Mouse (Mus musculus) intestine, postnatal 0 days (tissue): ENCODE measurements around the gene Mospd3. TPM values are rescaled to one million over a fixed set of nuclear protein-coding genes. Genes with fewer than 3 reads are reported as not detected.
A peak's percentile ranks its signal among the peaks of the same experiment; 100 is the strongest.

ENCODE experiments used
- ATAC-seq: fragments of 200-750 bp; cut with Nextera tagmentation; 2 replicates; pipeline ENCODE4 v1.8.0; 2017; ENCODE audit warnings: mild to moderate bottlenecking, moderate TSS enrichment, moderate library complexity
- H3K27ac ChIP-seq: fragments of 300-500 bp; sonication (generic); 2 replicates; pipeline ENCODE4 v1.5.1; 2014; ENCODE audit warnings: mild to moderate bottlenecking, low read depth, low read length, moderate library complexity
- H3K27me3 ChIP-seq: fragments of 300-500 bp; sonication (generic); replicated peaks from 2 replicates; pipeline ENCODE4 v1.6.1; 2014; ENCODE audit warnings: low read length, mixed read lengths; ENCODE audit not compliant: control insufficient read depth, insufficient read depth
- H3K36me3 ChIP-seq: fragments of 300-500 bp; sonication (generic); 2 replicates; pipeline ENCODE4 v1.6.1; 2014; ENCODE audit warnings: mild to moderate bottlenecking, moderate library complexity; ENCODE audit not compliant: control insufficient read depth, insufficient read depth
- H3K4me1 ChIP-seq: fragments of 300-500 bp; sonication (generic); replicated peaks from 2 replicates; pipeline ENCODE4 v1.6.1; 2014; ENCODE audit warnings: antibody characterized with exemption, low read length, mixed read lengths; ENCODE audit not compliant: control insufficient read depth, insufficient read depth
- H3K4me2 ChIP-seq: fragments of 300-500 bp; sonication (generic); replicated peaks from 2 replicates; pipeline ENCODE4 v1.6.1; 2014; ENCODE audit warnings: low read depth, mild to moderate bottlenecking, moderate library complexity
- H3K4me3 ChIP-seq: fragments of 300-500 bp; sonication (generic); 2 replicates; pipeline ENCODE4 v1.5.1; 2014; ENCODE audit warnings: low read depth, low read length
- H3K9ac ChIP-seq: fragments of 300-500 bp; sonication (generic); 2 replicates; pipeline ENCODE4 v1.6.1; 2014; ENCODE audit warnings: mild to moderate bottlenecking, low read depth, low read length
- H3K9me3 ChIP-seq: fragments of 300-500 bp; sonication (generic); 2 replicates; pipeline ENCODE4 v1.6.1; 2016; ENCODE audit warnings: mixed run types; ENCODE audit not compliant: control insufficient read depth
- CTCF ChIP-seq: sonication (generic); IDR thresholded peaks from 2 replicates; pipeline ENCODE4 v1.5.1; 2016; ENCODE audit warnings: low read depth, mild to moderate bottlenecking, control low read depth, antibody characterized with exemption, moderate library complexity
- WGBS: fragments of 180-500 bp; shearing (Covaris S2); extraction: QIAGEN DNeasy Blood & Tissue Kit; methylation state at CpG from one replicate; pipeline ENCODE4 v1.1.7; 2014; 5-methylcytosine and 5-hydroxymethylcytosine counted together
- polyA plus RNA-seq: library from polyadenylated mRNA; unstranded; fragments of >200 nt; fragmentation: Nextera tagmentation; extraction: Ambion mirVana; gene quantifications from 2 replicates; pipeline ENCODE4 v1.2.1, GENCODE M21; 2015

Gene Mospd3
- polyA plus RNA-seq, 1 experiment from 2014 or later, result 38.0 TPM

GRCm38 (mm10) chr5:137595921-137596320, 4.9 kb downstream of the Mospd3 start:
- 80% methylated on average over 7 of the region's 7 CpGs for WGBS
- Histone ChIP-seq H3K4me2 (no peak overlapping the region), H3K27me3 (no peaks in the 10 kb centered on the region), H3K4me3 (no peak overlapping the region), H3K9ac (no peak overlapping the region), H3K27ac (no peak overlapping the region), H3K9me3 (no peaks in the 10 kb centered on the region), H3K36me3 (peaks cover 2% of the 10 kb centered on the region; the same call in 1 of the 2 replicates), H3K4me1 (0 out of 2 replicates have a peak, but pooled peaks cover 3% of the 10 kb centered on the region)
- no peak for TF ChIP-seq CTCF
- no peak for ATAC-seq

GRCm38 (mm10) chr5:137590507-137590906, 10.4 kb downstream of the Mospd3 start:
- no peaks in the 10 kb centered on the region for H3K27me3 ChIP-seq
- no peak overlapping the region for H3K4me2 ChIP-seq
- no peaks in the 10 kb centered on the region for H3K4me1 ChIP-seq
- H3K9me3 ChIP-seq, result no peaks in the 10 kb centered on the region
- no peak for ATAC-seq
- H3K36me3 ChIP-seq, result no peaks in the 10 kb centered on the region
- H3K9ac ChIP-seq, result no peak overlapping the region
- H3K4me3 ChIP-seq, result no peak overlapping the region
- no peak overlapping the region for H3K27ac ChIP-seq
- TF ChIP-seq CTCF, result no peak
- 79% methylated on average over 5 of the region's 5 CpGs for WGBS

- no peak overlapping the region for H3K4me3 ChIP-seq
- H3K9me3 ChIP-seq, result no peaks in the 10 kb centered on the region
- peaks cover 17% of the 10 kb centered on the region for H3K27me3 ChIP-seq
- TF ChIP-seq CTCF, result peak; percentile 75
- no peak overlapping the region for H3K27ac ChIP-seq
- H3K4me2 ChIP-seq, result no peak overlapping the region
- WGBS, result 30% methylated on average over 8 of the region's 8 CpGs
- H3K4me1 ChIP-seq, result no peaks in the 10 kb centered on the region
- no peak for ATAC-seq
- no peak overlapping the region for H3K9ac ChIP-seq
- no peaks in the 10 kb centered on the region for H3K36me3 ChIP-seq
Observed at GRCm38 (mm10) chr5:137584976-137585375, 15.9 kb downstream of the Mospd3 start.

- 26% methylated on average over 27 of the region's 27 CpGs for WGBS
- Histone ChIP-seq H3K9ac (no peak overlapping the region), H3K4me2 (peak overlapping the region; percentile 54), H3K9me3 (no peaks in the 10 kb centered on the region), H3K36me3 (no peaks in the 10 kb centered on the region), H3K4me3 (peak overlapping the region; percentile 34), H3K27ac (no peak overlapping the region), H3K4me1 (no peaks in the 10 kb centered on the region), H3K27me3 (peaks cover 17% of the 10 kb centered on the region)
- 0 out of 2 replicates have a peak, but pooled peaks have one; percentile 21 for TF ChIP-seq CTCF
- no peak for ATAC-seq
Observed at GRCm38 (mm10) chr5:137583670-137584169, 17.1 kb downstream of the Mospd3 start.

GRCm38 (mm10) chr5:137582702-137583101, 18.2 kb downstream of the Mospd3 start:
- no peak for TF ChIP-seq CTCF
- Histone ChIP-seq H3K9me3 (no peaks in the 10 kb centered on the region), H3K4me1 (no peaks in the 10 kb centered on the region), H3K27me3 (peaks cover 17% of the 10 kb centered on the region), H3K36me3 (no peaks in the 10 kb centered on the region), H3K27ac (no peak overlapping the region), H3K4me2 (no peak overlapping the region), H3K9ac (no peak overlapping the region), H3K4me3 (no peak overlapping the region)
- ATAC-seq, result no peak
- WGBS, result 26% methylated on average over 8 of the region's 8 CpGs

- Histone ChIP-seq H3K4me3 (no peak overlapping the region), H3K9ac (no peak overlapping the region), H3K9me3 (no peaks in the 10 kb centered on the region), H3K36me3 (no peaks in the 10 kb centered on the region), H3K4me1 (no peaks in the 10 kb centered on the region), H3K4me2 (no peak overlapping the region), H3K27me3 (peaks cover 17% of the 10 kb centered on the region), H3K27ac (no peak overlapping the region)
- no peak for TF ChIP-seq CTCF
- 72% methylated on average over 6 of the region's 6 CpGs for WGBS
- ATAC-seq, result no peak
Observed at GRCm38 (mm10) chr5:137580246-137580645, 20.6 kb downstream of the Mospd3 start.
